Mouse (Mus musculus): ENCODE results near the gene Tmco4.

GRCm38 (mm10) chr4:139055744-139056143 is 83.1 kb downstream of the Tmco4 start:
- no peak for TF ChIP-seq CTCF (IDR thresholded peaks at IDR 0.05)
- TF ChIP-seq POLR2A (IDR thresholded peaks at IDR 0.05; ENCODE audit: insufficient read depth, low read depth, low read length) = no peak
- TF ChIP-seq EP300 (IDR thresholded peaks at IDR 0.05; ENCODE audit: insufficient read depth, low read depth, low read length) = no peak
